Mouse (Mus musculus): ENCODE data around the gene Fam131c. TPM values are rescaled to one million over a fixed set of nuclear protein-coding genes. Genes with fewer than 3 reads are reported as not detected.

The Fam131c gene
- total and polyA plus RNA-seq, 3 experiments: not detected

DNA sequence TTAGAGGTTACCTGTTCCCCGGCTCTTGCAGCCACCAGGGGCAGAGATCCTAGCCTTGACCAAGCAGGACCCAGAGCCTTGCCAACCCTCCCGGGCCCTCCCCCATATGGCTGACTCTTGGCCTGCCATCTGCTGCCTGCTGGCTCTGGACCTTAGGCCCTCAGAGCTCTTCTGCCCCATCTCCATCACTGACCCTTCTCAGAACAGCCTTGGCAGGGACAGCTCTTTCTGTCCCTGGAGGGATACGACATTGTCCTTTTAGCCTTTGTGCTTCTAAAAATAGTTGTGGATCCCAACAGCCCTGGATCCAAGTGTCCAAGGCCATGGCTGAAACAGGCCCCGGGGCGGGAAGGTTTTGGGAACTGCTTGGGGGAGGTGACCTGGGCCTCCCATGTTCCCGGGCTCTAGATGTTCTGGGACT lies 43.2 kb upstream of the Fam131c start:
- dilution Hi-C loops (cut with MboI; ENCODE audit: extremely low pct_ligation_motif_present, extremely low pct_unique_long_range_greater_than_20kb, low sequenced_read_pairs): no loop called here
- Histone ChIP-seq H3K9ac (ENCODE audit: insufficient read depth, low read depth) (no peak overlapping the region), H3K36me3 (replicated peaks in 1 of 2; ENCODE audit: control insufficient read depth in 1 of 2, insufficient read depth in 1 of 2, low read length in 1 of 2) (peaks cover 0 to 6% of the 10 kb centered on the region in 2 experiments), H3K4me3 (replicated peaks in 1 of 3; ENCODE audit: low read depth in 2 of 3, low read length in 2 of 3, poor library complexity in 1 of 3) (no peak overlapping the region), H3K27ac (ENCODE audit: insufficient read depth, low read depth) (no peak overlapping the region), H3K4me1 (ENCODE audit: control insufficient read depth in 1 of 2, insufficient read depth in 2 of 2) (peaks cover 0 to 2% of the 10 kb centered on the region in 2 experiments; a peak in 3 of 4 replicates), H3K27me3 (replicated peaks) (peaks cover 53% of the 10 kb centered on the region), H3K9me3 (replicated peaks; ENCODE audit: low read length) (no peaks in the 10 kb centered on the region), H3K4me2 (ENCODE audit: insufficient read depth, low read depth, poor library complexity, severe bottlenecking) (no peak overlapping the region), H3K79me2 (replicated peaks; ENCODE audit: control insufficient read depth, extremely low read depth, insufficient read depth, poor library complexity, severe bottlenecking) (no peaks in the 10 kb centered on the region)
- DNase-seq (ENCODE audit: extremely low read depth): no peak
- in situ Hi-C loops (cut with MboI; ENCODE audit: low pct_ligation_motif_present, low pct_unique_long_range_greater_than_20kb, low sequenced_read_pairs): no loop called here
- TF ChIP-seq ZKSCAN1 (IDR thresholded peaks at IDR 0.05; ENCODE audit: borderline replicate concordance, low read depth, low read length) (no peak), GABPA (IDR thresholded peaks at IDR 0.05; ENCODE audit: insufficient replicate concordance, low read depth, low read length) (no peak), CTCF (conservative IDR thresholded peaks at IDR 0.05 in 1 of 2, IDR thresholded peaks at IDR 0.05 in 1 of 2; ENCODE audit: low read depth in 2 of 2, low read length in 2 of 2) (no peak), JUND (conservative IDR thresholded peaks at IDR 0.05; ENCODE audit: low read depth, low read length) (no peak), IRF4 (IDR thresholded peaks at IDR 0.05; ENCODE audit: low read depth, low read length) (no peak), ETS1 (conservative IDR thresholded peaks at IDR 0.05; ENCODE audit: low read depth, low read length) (no peak), POLR2AphosphoS2 (IDR thresholded peaks at IDR 0.05; ENCODE audit: low read depth, low read length) (no peak), RAD21 (IDR thresholded peaks at IDR 0.05; ENCODE audit: low read depth, low read length) (no peak), BHLHE40 (IDR thresholded peaks at IDR 0.05; ENCODE audit: low read depth, low read length) (no peak), KAT2A (IDR thresholded peaks at IDR 0.05; ENCODE audit: insufficient replicate concordance, low read length) (no peak), CHD2 (IDR thresholded peaks at IDR 0.05; ENCODE audit: low read length) (no peak)

DNA sequence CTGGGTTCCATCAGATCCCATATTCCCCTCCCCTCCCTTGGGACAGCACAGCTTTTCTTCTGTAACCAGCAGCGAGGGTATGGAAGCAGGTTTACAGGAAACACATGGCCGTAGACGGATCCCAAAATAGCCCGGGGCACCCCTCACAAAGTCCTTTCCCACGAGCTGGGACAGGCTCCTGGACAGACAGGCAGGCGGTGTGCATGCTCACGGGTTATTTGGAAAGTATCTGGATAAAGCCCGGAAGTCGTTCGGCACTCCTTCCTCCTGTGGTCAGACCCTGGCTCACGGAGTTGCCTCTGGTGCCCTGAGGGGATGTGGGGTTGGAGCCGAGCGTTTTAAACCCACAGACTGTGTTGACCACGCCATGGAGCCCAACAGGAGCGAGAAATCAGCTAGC lies 42.4 kb upstream of the Fam131c start:
- DNase-seq (ENCODE audit: extremely low read depth): no peak
- in situ Hi-C loops (cut with MboI; ENCODE audit: low pct_ligation_motif_present, low pct_unique_long_range_greater_than_20kb, low sequenced_read_pairs) (no loop called here), dilution Hi-C loops (cut with MboI; ENCODE audit: extremely low pct_ligation_motif_present, extremely low pct_unique_long_range_greater_than_20kb, low sequenced_read_pairs) (no loop called here)
- peaks cover 60% of the 10 kb centered on the region for H3K27me3 ChIP-seq (replicated peaks)
- no peak overlapping the region for H3K4me2 ChIP-seq (ENCODE audit: insufficient read depth, low read depth, poor library complexity, severe bottlenecking)
- no peak overlapping the region for H3K9ac ChIP-seq (ENCODE audit: insufficient read depth, low read depth)
- H3K4me1 ChIP-seq (ENCODE audit: control insufficient read depth in 1 of 2, insufficient read depth in 2 of 2): peaks cover 0 to 7% of the 10 kb centered on the region in 2 experiments; a peak in 3 of 4 replicates
- peaks cover 0 to 6% of the 10 kb centered on the region in 2 experiments for H3K36me3 ChIP-seq (replicated peaks in 1 of 2; ENCODE audit: control insufficient read depth in 1 of 2, insufficient read depth in 1 of 2, low read length in 1 of 2)
- H3K4me3 ChIP-seq (replicated peaks in 1 of 3; ENCODE audit: low read depth in 2 of 3, low read length in 2 of 3, poor library complexity in 1 of 3): no peak overlapping the region
- no peak for TF ChIP-seq CHD1 (IDR thresholded peaks at IDR 0.05; ENCODE audit: low read depth, low read length)
- no peak for TF ChIP-seq UBTF (IDR thresholded peaks at IDR 0.05; ENCODE audit: low read depth, low read length)
- TF ChIP-seq MAX (IDR thresholded peaks at IDR 0.05; ENCODE audit: low read length): no peak
- TF ChIP-seq IRF4 (IDR thresholded peaks at IDR 0.05; ENCODE audit: low read depth, low read length): no peak
- TF ChIP-seq CHD2 (IDR thresholded peaks at IDR 0.05; ENCODE audit: low read length): no peak
- no peak for TF ChIP-seq ELF1 (IDR thresholded peaks at IDR 0.05; ENCODE audit: low read depth, low read length)
- no peak for TF ChIP-seq USF1 (IDR thresholded peaks at IDR 0.05; ENCODE audit: low read depth, low read length)
- TF ChIP-seq SMC3 (IDR thresholded peaks at IDR 0.05; ENCODE audit: low read depth, low read length): no peak
- no peak for TF ChIP-seq SIN3A (IDR thresholded peaks at IDR 0.05; ENCODE audit: low read length)
- TF ChIP-seq NRF1 (IDR thresholded peaks at IDR 0.05; ENCODE audit: low read depth, low read length): no peak
- no peak for TF ChIP-seq NELFE (IDR thresholded peaks at IDR 0.05; ENCODE audit: low read depth, low read length)
- TF ChIP-seq ZKSCAN1 (IDR thresholded peaks at IDR 0.05; ENCODE audit: borderline replicate concordance, low read depth, low read length): no peak
- H3K79me2 ChIP-seq (replicated peaks; ENCODE audit: control insufficient read depth, extremely low read depth, insufficient read depth, poor library complexity, severe bottlenecking): no peaks in the 10 kb centered on the region
- no peak overlapping the region for H3K27ac ChIP-seq (ENCODE audit: insufficient read depth, low read depth)
- H3K9me3 ChIP-seq (replicated peaks; ENCODE audit: low read length): no peaks in the 10 kb centered on the region

Measured in CH12.LX (cell line).